Mouse (Mus musculus): Measurements from ENCODE around the gene Baiap2l1.

GRCm38 (mm10) chr5:144247307-144247706 lies 110.6 kb downstream of the Baiap2l1 start:
- no peak for TF ChIP-seq CTCF (IDR thresholded peaks at IDR 0.05; ENCODE audit: extremely low read depth, insufficient read depth, low read length)
- TF ChIP-seq POLR2A (IDR thresholded peaks at IDR 0.05; ENCODE audit: extremely low read depth, insufficient read depth, low read length) = no peak
